Mouse (Mus musculus) spleen, adult 2 months (tissue): Measurements from ENCODE around the gene Gm49396. TPM values are rescaled to one million over a fixed set of nuclear protein-coding genes. Genes with fewer than 3 reads are reported as not detected.
A peak's percentile ranks its signal among the peaks of the same experiment; 100 is the strongest.

ENCODE experiments used
- DNase-seq, 2 experiments: peaks; one replicate each; pipeline versions ENCODE4 v3.0.0 to v3.0.0-alpha.2; 2012 to 2021; ENCODE audit warnings: low spot score in 2 of 2, low read depth in 1 of 2
- H3K27ac ChIP-seq: fragments of 200-500 bp; 2 replicates; pipeline ENCODE4 v1.5.1; 2012; ENCODE audit warnings: low read length, inconsistent platforms; ENCODE audit not compliant: insufficient read depth
- H3K27me3 ChIP-seq: fragments of 200-500 bp; 2 replicates; pipeline ENCODE4 v1.6.1; 2012; ENCODE audit warnings: mild to moderate bottlenecking, moderate library complexity, low read length, inconsistent platforms; ENCODE audit not compliant: control insufficient read depth, insufficient read depth
- H3K36me3 ChIP-seq: fragments of 200-500 bp; 2 replicates; pipeline ENCODE4 v1.6.1; 2012; ENCODE audit warnings: mild to moderate bottlenecking, low read length, inconsistent platforms; ENCODE audit not compliant: control insufficient read depth, insufficient read depth
- H3K4me1 ChIP-seq: fragments of 200-500 bp; 2 replicates; pipeline ENCODE4 v1.6.1; 2011; ENCODE audit warnings: inconsistent platforms; ENCODE audit not compliant: control insufficient read depth, insufficient read depth, insufficient read length
- H3K4me3 ChIP-seq: fragments of 200-500 bp; 2 replicates; pipeline ENCODE4 v1.5.1; 2011; ENCODE audit warnings: mild to moderate bottlenecking, inconsistent platforms; ENCODE audit not compliant: insufficient read depth, insufficient read length; ENCODE audit errors: extremely low read depth
- CTCF ChIP-seq: fragments of 200-500 bp; IDR thresholded peaks from 2 replicates; pipeline ENCODE4 v1.5.1; 2011; ENCODE audit warnings: mild to moderate bottlenecking, inconsistent platforms; ENCODE audit not compliant: insufficient read depth, insufficient read length, insufficient replicate concordance; ENCODE audit errors: extremely low read depth
- POLR2A ChIP-seq: fragments of 200-500 bp; IDR thresholded peaks from 2 replicates; pipeline ENCODE4 v1.6.1; 2011; ENCODE audit warnings: low read depth, low read length, inconsistent platforms
- WGBS: fragments of 180-500 bp; shearing (Covaris S2); methylation state at CpG from one replicate; pipeline ENCODE4 v1.1.7; 2018; 5-methylcytosine and 5-hydroxymethylcytosine counted together
- polyA plus RNA-seq: library from polyadenylated mRNA; depleted of rRNA; stranded (reverse); fragments of >200 nt; gene quantifications from 2 replicates; pipeline ENCODE4 v1.2.3, GENCODE M21; 2012; rRNA removed

Gene Gm49396
- polyA plus RNA-seq = 3.1 and 4.4 TPM in 2 replicates

- Histone ChIP-seq H3K4me1 (peaks cover 6% of the 10 kb centered on the region; the same call in 1 of the 2 replicates), H3K27ac (peak within 1 kb of the TSS; percentile 95), H3K36me3 (peaks cover 2% of the 10 kb centered on the region; the same call in 1 of the 2 replicates), H3K4me3 (peak within 1 kb of the TSS; percentile 90), H3K27me3 (no peaks in the 10 kb centered on the region)
- TF ChIP-seq CTCF (no peak), POLR2A (no peak; the same call in 1 of the 2 replicates)
- DNase-seq = peak; percentile 95 to 98
- WGBS = under 1% methylated on average over 45 of the region's 45 CpGs
These were observed at the start of gene Gm49396, which contains the start of the genes U2af1l4 and Psenen for GRCm38 (mm10) chr7:30563117-30563905. TSS of gene Gm49396 (plus strand) at chr7:30563344. TSS of gene U2af1l4 (plus strand) at chr7:30563301. TSS of gene Psenen (minus strand) at chr7:30563627.

- DNase-seq = no peak
- WGBS = 76% methylated on average over 24 of the region's 24 CpGs
- Histone ChIP-seq H3K36me3 (no peaks in the 10 kb centered on the region), H3K4me3 (no peak overlapping the region), H3K4me1 (no peaks in the 10 kb centered on the region), H3K27me3 (no peaks in the 10 kb centered on the region), H3K27ac (no peak overlapping the region)
- TF ChIP-seq POLR2A (no peak), CTCF (no peak)
These were observed 48.0 kb upstream of the Gm49396 start for GRCm38 (mm10) chr7:30515003-30515760.

GRCm38 (mm10) chr7:30518325-30518724, 44.8 kb upstream of the Gm49396 start:
- no peaks in the 10 kb centered on the region for H3K36me3 ChIP-seq
- TF ChIP-seq POLR2A (no peak), CTCF (no peak)
- no peaks in the 10 kb centered on the region for H3K4me1 ChIP-seq
- no peak overlapping the region for H3K27ac ChIP-seq
- no peaks in the 10 kb centered on the region for H3K27me3 ChIP-seq
- no peak overlapping the region for H3K4me3 ChIP-seq
- WGBS = 53% methylated on average over 8 of the region's 8 CpGs
- no peak for DNase-seq

- no peak for DNase-seq
- H3K27me3 ChIP-seq = no peaks in the 10 kb centered on the region
- H3K4me3 ChIP-seq = no peak overlapping the region
- no peak overlapping the region for H3K27ac ChIP-seq
- H3K4me1 ChIP-seq = no peaks in the 10 kb centered on the region
- no peaks in the 10 kb centered on the region for H3K36me3 ChIP-seq
- TF ChIP-seq POLR2A = no peak
- no peak for TF ChIP-seq CTCF
- WGBS = 65% methylated on average over 4 of the region's 4 CpGs
These were observed 42.7 kb upstream of the Gm49396 start for GRCm38 (mm10) chr7:30520396-30520795.

- Histone ChIP-seq H3K4me1 (no peaks in the 10 kb centered on the region), H3K36me3 (no peaks in the 10 kb centered on the region; the same call in 1 of the 2 replicates), H3K27me3 (no peaks in the 10 kb centered on the region), H3K27ac (no peak overlapping the region), H3K4me3 (no peak overlapping the region)
- TF ChIP-seq POLR2A (no peak), CTCF (no peak)
- no peak for DNase-seq
- WGBS = 91% methylated on average over 5 of the region's 5 CpGs
These were observed 42.3 kb upstream of the Gm49396 start for GRCm38 (mm10) chr7:30520856-30521255.

GRCm38 (mm10) chr7:30522871-30523270, 40.3 kb upstream of the Gm49396 start:
- WGBS = 93% methylated on average over 10 of the region's 10 CpGs
- H3K27ac ChIP-seq = no peak overlapping the region

GRCm38 (mm10) chr7:30524487-30524886, 38.7 kb upstream of the Gm49396 start:
- Histone ChIP-seq H3K27me3 (no peaks in the 10 kb centered on the region), H3K27ac (no peak overlapping the region), H3K4me1 (no peaks in the 10 kb centered on the region), H3K36me3 (no peaks in the 10 kb centered on the region; the same call in none of the 2 replicates), H3K4me3 (no peak overlapping the region)
- no peak for TF ChIP-seq POLR2A
- no peak for TF ChIP-seq CTCF
- 43% methylated on average over 6 of the region's 6 CpGs for WGBS
- no peak for DNase-seq

More at GRCm38 (mm10) chr7:30522871-30523270, 40.3 kb upstream of the Gm49396 start:
- Histone ChIP-seq H3K27me3 (no peaks in the 10 kb centered on the region), H3K4me1 (no peaks in the 10 kb centered on the region), H3K36me3 (no peaks in the 10 kb centered on the region; the same call in 1 of the 2 replicates), H3K4me3 (no peak overlapping the region)
- DNase-seq = no peak
- no peak for TF ChIP-seq CTCF
- no peak for TF ChIP-seq POLR2A
